Comparison of ENCODE assay signal across 8 mouse cellular contexts in the genomic region with DNA sequence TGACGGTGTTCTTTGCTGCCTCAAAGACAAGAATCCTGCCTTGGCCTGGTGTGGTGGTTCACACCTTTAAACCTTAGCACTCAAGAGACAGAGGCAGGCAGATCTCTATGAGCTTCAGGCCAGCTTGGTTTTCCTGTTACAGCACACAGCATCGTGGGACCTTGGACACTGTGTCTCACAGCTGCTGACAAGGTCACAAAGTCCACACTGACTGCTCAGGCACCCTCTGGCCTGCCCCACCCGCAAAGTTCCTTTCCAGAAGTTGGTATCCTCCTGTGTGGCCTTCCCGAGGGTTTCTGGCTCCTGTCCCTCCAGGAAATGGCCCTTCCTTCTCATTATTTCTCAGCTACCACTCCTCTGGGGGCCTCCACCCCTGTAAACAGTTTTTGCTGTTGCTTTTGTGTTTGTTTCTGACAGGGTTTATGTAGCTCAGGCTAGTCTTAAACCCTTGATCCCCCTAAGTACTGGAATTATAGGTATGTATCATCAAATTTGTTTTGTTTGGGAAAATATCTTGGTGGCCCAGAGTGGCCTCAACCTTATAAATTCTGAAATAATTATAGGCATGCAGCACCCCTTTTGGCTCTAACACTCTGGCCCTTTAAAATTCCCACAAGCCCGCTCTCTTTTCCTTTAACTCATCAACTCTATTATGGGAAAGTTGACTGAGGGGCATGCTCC. TPM values are rescaled to one million over a fixed set of nuclear protein-coding genes. Genes with fewer than 3 reads are reported as not detected.
A peak's percentile ranks its signal among the peaks of the same experiment; 100 is the strongest.
DNase-seq lines count a peak whose midpoint lies in the region; ATAC-seq lines count a peak whose summit lies in the region.

A gene (plus strand): TSS at position 631 of the 681 bp plus-strand sequence.

- no peak within 1 kb of the TSS for H3K4me3 ChIP-seq in kidney, embryonic 16.5 days (ENCODE audit: low read length)
- H3K4me3 ChIP-seq in intestine, embryonic 14.5 days (ENCODE audit: low read depth, low read length): no peak within 1 kb of the TSS

- H3K27me3 ChIP-seq in kidney, embryonic 16.5 days (ENCODE audit: insufficient read depth, low read length): no peaks in the 10 kb centered on the region
- H3K27me3 ChIP-seq in intestine, embryonic 14.5 days (replicated peaks; ENCODE audit: control insufficient read depth, insufficient read depth, low read length): no peaks in the 10 kb centered on the region

- no peak for ATAC-seq in kidney, embryonic 16.5 days (ENCODE audit: low FRiP score, low TSS enrichment)
- no peak for ATAC-seq in intestine, embryonic 14.5 days (replicated peaks; ENCODE audit: low FRiP score, low TSS enrichment, low read depth)
- ATAC-seq in megakaryocyte, adult 5-6 weeks (ENCODE audit: poor library complexity, severe bottlenecking): no peak

- peaks cover 8% of the 10 kb centered on the region for H3K4me1 ChIP-seq in kidney, embryonic 16.5 days (ENCODE audit: insufficient read depth, low read length)
- H3K4me1 ChIP-seq in intestine, embryonic 14.5 days (replicated peaks; ENCODE audit: control insufficient read depth, insufficient read depth, low read length): peaks cover 16% of the 10 kb centered on the region

- H3K36me3 ChIP-seq in kidney, embryonic 16.5 days (ENCODE audit: insufficient read depth, low read length): no peaks in the 10 kb centered on the region
- H3K36me3 ChIP-seq in intestine, embryonic 14.5 days (ENCODE audit: control insufficient read depth, insufficient read depth, low read length): no peaks in the 10 kb centered on the region

- 65% methylated on average over 5 of the region's 5 CpGs for WGBS in kidney, embryonic 16.5 days
- 61% methylated on average over 5 of the region's 5 CpGs for WGBS in intestine, embryonic 14.5 days

- H3K27ac ChIP-seq in kidney, embryonic 16.5 days (ENCODE audit: low read length): no peak within 1 kb of the TSS
- H3K27ac ChIP-seq in intestine, embryonic 14.5 days (ENCODE audit: low read depth): no peak within 1 kb of the TSS

- no peak for DNase-seq in kidney, adult 11 months
- peak; percentile 61 for DNase-seq in adrenal gland, postnatal 36 days
- DNase-seq in gastrocnemius, postnatal 14 days: no peak
- no peak for DNase-seq in intestine, embryonic 14.5 days (ENCODE audit: low spot score)
- no peak for DNase-seq in cerebellum, postnatal 10 days
- no peak for DNase-seq in c-Kit-positive CD71-positive TER-119-positive erythroid progenitor cells, embryonic 14.5 days (ENCODE audit: low spot score)

- no peak within 1 kb of the TSS for H3K9ac ChIP-seq in kidney, embryonic 16.5 days (replicated peaks; ENCODE audit: low read length)
- no peak within 1 kb of the TSS for H3K9ac ChIP-seq in intestine, embryonic 14.5 days (ENCODE audit: low read length)

- H3K4me2 ChIP-seq in kidney, embryonic 16.5 days (replicated peaks; ENCODE audit: low read depth, low read length): no peak within 1 kb of the TSS
- H3K4me2 ChIP-seq in intestine, embryonic 14.5 days (ENCODE audit: low read length): no peak within 1 kb of the TSS

- H3K9me3 ChIP-seq in kidney, embryonic 16.5 days (ENCODE audit: low read length): no peaks in the 10 kb centered on the region
- no peaks in the 10 kb centered on the region for H3K9me3 ChIP-seq in intestine, embryonic 14.5 days (ENCODE audit: control insufficient read depth, low read length)

- intact Hi-C loops in gastrocnemius, postnatal 14 days (cut with DNase I; ENCODE audit: low total_unique reads): no loop called here

RNA-seq across cellular contexts. Expression of the gene that starts here (rescaled TPM):
- 45.0 and 47.7 TPM in 2 replicates for polyA plus RNA-seq in kidney, embryonic 16.5 days (2015; fragmentation: Nextera tagmentation; extraction: Ambion mirVana)
- 100 to 1,000 TPM in 1 of 2 experiments, 10 to 100 TPM in 1; 98.0 to 113 TPM for total RNA-seq in adrenal gland, postnatal 36 days (2021)
- total RNA-seq in gastrocnemius, postnatal 14 days (2021): 100 to 1,000 TPM; 286 to 288 TPM
- polyA plus RNA-seq in intestine, embryonic 14.5 days (2014; fragmentation: Nextera tagmentation; extraction: Ambion mirVana): 72.1 and 72.2 TPM in 2 replicates
- total RNA-seq in megakaryocyte, adult 5-6 weeks (2015): 29.1 and 32.3 TPM in 2 replicates
- 30.1 and 34.8 TPM in 2 replicates for total RNA-seq in megakaryocyte, adult 5-6 weeks (2017)

Comparison
In these comparisons a context has a peak if more than half of its experiments do, and no peak if none do; other contexts are left out.
1. DNase-seq: peak in adrenal gland, postnatal 36 days (2 of 2); none in kidney, adult 11 months (single experiment), gastrocnemius, postnatal 14 days (single experiment), intestine, embryonic 14.5 days (single experiment), cerebellum, postnatal 10 days (0 of 2) and c-Kit-positive CD71-positive TER-119-positive erythroid progenitor cells, embryonic 14.5 days (single experiment).